Mouse (Mus musculus): ENCODE results near the gene Syde1.

Syde1 gene

DNA sequence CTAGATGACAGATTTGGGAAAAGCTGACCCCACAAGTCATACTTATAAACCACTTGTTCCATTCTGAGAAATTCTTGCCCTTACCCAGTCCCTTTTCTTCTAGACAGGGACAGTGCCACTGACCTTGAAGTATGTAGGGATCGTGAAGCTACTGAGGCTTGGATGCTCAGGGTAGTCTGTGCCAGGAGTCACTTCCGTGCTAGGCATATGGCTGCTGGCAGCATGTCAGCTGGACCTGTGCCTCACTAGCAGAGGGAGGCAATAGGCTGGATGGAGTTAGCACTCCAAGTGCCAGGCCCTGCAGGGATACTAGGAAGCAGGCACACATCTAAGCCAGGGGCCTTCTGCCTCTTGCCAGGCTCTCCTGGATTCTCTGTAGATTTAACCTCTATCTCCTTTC, 16.1 kb downstream of the Syde1 start:
- DNase-seq (ENCODE audit: low read depth), result peak; percentile 92

- DNase-seq (ENCODE audit: low read depth), result peak; percentile 52
These were observed 16.6 kb downstream of the Syde1 start for GRCm38 (mm10) chr10:78575105-78575632.

DNA sequence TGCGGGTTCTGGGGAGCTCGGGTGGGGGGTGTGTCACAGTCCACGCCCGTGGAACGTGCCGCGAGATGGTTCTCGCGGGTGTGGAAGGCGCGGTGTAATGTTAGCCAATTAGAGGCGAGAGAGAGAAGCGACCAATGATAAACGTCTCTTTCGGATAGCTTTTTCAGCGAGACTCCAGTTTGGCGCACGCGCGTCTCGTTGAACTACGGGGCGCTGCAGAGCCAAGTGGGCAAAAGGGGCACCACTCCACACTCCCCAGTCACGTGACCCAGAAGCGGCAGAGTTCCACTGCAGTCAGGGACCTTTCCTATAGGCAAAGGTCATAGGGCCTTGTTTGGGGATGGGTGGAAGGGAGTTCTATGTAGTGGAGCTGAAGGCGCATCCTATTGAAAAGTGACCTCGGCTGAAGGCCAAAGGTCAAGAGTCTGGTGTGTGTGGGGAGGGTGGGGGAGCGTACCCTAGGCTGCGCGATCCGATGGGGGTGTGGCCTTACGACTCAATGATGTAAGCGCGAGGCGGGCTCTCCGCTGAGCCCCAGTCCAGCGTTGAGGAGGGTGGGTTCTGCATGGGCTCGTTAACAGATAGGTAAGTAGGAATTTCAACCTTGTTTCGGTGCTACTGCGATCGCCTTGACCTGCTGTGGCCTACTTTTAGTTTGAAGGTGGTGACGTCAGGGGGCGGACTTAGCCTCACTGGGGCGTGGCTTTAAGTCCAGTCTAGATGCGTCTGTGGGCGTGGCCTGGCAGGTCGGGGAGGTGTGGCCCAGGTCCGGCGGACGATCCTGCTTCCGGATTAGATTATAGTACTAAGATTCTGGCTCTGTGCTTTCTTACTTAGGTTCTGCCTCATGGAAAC, 17.3 kb downstream of the Syde1 start, which contains the start of gene Ilvbl:
TSS of gene Ilvbl (plus strand) at position 97 of the 855 bp plus-strand sequence.
- peak; percentile 99 for DNase-seq (ENCODE audit: low read depth)

GRCm38 (mm10) chr10:78573226-78573625, 18.5 kb downstream of the Syde1 start:
- DNase-seq (ENCODE audit: low read depth), result no peak

- peak; percentile 66 for DNase-seq (ENCODE audit: low read depth)
These were observed 20.9 kb downstream of the Syde1 start for GRCm38 (mm10) chr10:78570897-78571296.

- DNase-seq (ENCODE audit: low read depth), result peak; percentile 87
These were observed 21.3 kb downstream of the Syde1 start for GRCm38 (mm10) chr10:78570416-78570815.

- peak; percentile 70 for DNase-seq (ENCODE audit: low read depth)
These were observed 22.1 kb downstream of the Syde1 start for GRCm38 (mm10) chr10:78569686-78570085.

DNA sequence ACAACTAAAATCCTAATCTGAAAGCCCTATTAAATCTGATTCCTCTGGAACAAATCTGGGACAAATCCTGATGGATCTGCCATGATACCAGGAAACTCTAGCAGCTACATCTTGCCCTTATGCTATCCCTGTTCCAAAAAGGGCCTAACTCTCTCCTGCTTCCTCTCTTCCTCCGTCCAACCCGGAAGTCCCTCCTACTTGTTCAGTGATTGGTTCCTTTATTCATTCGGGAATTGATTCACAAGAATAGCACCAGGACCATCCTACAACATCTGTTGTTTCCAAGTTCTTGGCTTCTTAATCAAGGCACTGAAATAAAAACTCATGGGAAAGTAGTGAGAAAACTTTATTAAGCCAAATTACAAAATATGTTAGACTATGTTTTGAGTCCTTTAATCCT, 22.6 kb downstream of the Syde1 start:
- peak; percentile 36 for DNase-seq (ENCODE audit: low read depth)

DNA sequence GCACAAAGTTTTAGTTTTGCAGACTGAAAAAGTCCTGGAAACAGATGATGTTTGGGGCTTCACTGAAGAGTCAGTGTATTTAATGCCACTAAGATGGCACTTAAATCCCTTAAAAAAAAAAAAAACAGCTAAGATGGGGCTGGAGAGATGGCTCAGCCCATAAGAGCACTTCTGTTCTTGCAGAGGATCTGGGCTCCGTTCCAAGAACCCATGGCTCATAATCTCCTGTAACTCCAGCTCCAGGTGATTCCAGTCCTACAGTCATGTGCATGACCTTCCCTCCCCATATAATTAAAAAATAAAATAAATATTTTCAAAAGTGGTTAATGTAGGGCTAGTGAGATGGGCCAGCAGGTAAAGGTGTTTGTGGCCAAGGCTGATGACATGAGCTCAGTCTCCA, 26.7 kb downstream of the Syde1 start:
- DNase-seq (ENCODE audit: low read depth), result peak; percentile 53

DNA sequence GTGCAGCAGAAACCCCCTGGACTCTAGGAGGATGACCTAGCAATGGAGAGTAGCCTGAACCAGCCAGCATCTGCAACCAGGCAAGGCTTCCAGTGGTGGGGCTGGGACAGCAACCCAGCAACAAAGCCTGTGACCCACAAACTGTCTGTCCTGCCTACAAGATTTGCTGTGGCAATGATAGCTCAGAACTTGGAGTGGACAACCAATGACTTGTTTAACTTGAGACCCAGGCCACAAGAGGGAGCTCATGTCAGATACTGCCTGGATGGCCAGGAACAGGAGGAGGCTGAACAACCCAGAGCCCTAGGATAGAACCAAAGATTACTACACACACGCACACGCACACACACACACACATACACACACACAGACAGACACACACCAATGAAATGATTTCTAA, 50.8 kb downstream of the Syde1 start:
- DNase-seq (ENCODE audit: low read depth), result peak; percentile 79
